Mouse (Mus musculus): Measurements from ENCODE around the gene Reg3d. TPM values are rescaled to one million over a fixed set of nuclear protein-coding genes. Genes with fewer than 3 reads are reported as not detected.

Gene Reg3d
- polyA plus RNA-seq, 1 experiment: not detected

DNA sequence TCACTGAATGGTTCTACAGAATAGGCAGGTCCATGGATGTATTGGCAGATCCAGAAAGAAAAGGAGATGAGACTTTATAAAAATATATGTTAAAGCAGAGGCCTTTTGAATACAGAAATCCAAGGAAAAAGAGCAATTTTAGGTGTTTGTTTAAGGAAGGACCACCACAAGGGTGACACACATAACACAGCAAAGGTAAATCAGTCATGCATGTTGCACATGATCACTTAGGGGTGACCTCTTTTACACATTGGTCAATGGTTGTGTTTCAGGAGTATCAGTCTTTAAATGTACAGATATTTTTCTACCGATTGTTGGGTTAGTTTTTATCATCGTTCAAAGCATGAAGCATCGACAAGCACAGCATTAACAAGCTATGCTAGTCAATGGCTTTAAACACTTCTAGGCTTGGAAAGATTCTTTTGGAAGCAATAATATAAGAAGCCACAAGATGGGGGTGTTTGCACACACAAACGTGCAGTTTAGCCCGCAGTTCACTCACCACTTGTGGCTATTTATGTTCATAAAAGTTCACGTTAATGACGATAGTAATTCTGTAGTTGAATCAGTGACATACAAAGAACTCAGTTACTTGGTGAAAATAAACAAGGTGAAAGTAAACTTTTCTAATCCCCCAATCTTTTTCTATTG, 46.6 kb downstream of the Reg3d start:
- Histone ChIP-seq H3K4me3 (replicated peaks) (no peak overlapping the region), H3K27me3 (ENCODE audit: control insufficient read depth) (no peaks in the 10 kb centered on the region), H3K9me3 (ENCODE audit: control insufficient read depth, low read length) (no peaks in the 10 kb centered on the region), H3K4me1 (ENCODE audit: control insufficient read depth) (no peaks in the 10 kb centered on the region), H3K36me3 (ENCODE audit: control insufficient read depth) (no peaks in the 10 kb centered on the region)
- no peak for TF ChIP-seq TAL1 (IDR thresholded peaks at IDR 0.05; ENCODE audit: low read length)
- no peak for TF ChIP-seq GATA1 (IDR thresholded peaks at IDR 0.05; ENCODE audit: low read length)

DNA sequence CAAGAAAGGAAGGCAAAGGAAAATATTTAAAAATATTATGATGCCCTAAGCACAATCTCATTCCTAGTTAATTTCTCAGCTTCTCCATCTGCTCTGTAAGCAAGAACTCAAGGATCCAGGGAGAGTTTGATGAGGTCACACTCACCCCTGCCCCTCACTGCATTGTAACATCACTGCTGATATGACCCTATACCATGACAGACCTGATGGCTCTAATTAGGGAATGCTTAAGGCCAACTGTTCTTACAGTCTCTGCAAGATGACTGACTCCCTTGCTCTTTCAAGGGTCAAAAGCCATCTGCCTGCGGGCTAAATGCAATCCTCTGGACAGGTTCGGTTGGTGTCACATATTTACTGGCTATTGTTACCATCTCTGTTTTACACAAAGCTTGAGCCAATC, 49.5 kb downstream of the Reg3d start:
- H3K9me3 ChIP-seq (ENCODE audit: control insufficient read depth, low read length): no peaks in the 10 kb centered on the region
- TF ChIP-seq GATA1 (IDR thresholded peaks at IDR 0.05; ENCODE audit: low read length) (no peak), TAL1 (IDR thresholded peaks at IDR 0.05; ENCODE audit: low read length) (no peak)
- H3K36me3 ChIP-seq (ENCODE audit: control insufficient read depth): no peaks in the 10 kb centered on the region
- no peaks in the 10 kb centered on the region for H3K27me3 ChIP-seq (ENCODE audit: control insufficient read depth)
- H3K4me3 ChIP-seq (replicated peaks): no peak overlapping the region
- no peaks in the 10 kb centered on the region for H3K4me1 ChIP-seq (ENCODE audit: control insufficient read depth)

DNA sequence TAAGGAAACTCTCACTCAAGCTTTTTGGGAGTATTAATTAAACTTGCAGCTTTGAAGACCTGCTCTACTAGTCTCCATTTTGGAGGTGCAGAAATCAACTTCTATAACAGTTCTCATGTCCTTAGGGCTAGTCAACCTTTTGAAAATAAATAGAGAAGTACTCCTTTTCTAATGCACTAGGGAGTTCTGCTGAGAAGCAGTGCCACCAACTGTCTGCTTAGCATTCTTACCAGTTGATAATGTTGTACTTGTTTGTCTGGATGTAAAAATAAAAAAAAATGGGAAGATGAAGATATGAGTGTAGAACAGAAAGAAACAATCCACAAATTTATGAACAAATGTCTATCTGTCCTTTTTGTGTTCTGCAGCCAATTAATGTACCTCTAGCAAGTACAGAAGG, 50.9 kb downstream of the Reg3d start:
- no peaks in the 10 kb centered on the region for H3K9me3 ChIP-seq (ENCODE audit: control insufficient read depth, low read length)
- H3K4me3 ChIP-seq (replicated peaks): no peak overlapping the region
- H3K27me3 ChIP-seq (ENCODE audit: control insufficient read depth): no peaks in the 10 kb centered on the region
- TF ChIP-seq GATA1 (IDR thresholded peaks at IDR 0.05; ENCODE audit: low read length) (no peak), TAL1 (IDR thresholded peaks at IDR 0.05; ENCODE audit: low read length) (no peak)
- H3K36me3 ChIP-seq (ENCODE audit: control insufficient read depth): no peaks in the 10 kb centered on the region
- no peaks in the 10 kb centered on the region for H3K4me1 ChIP-seq (ENCODE audit: control insufficient read depth)

Other genes starting within 250 kb of the Reg3d start
- gene Reg3b, start 8.2 kb downstream of the Reg3d start, polyA plus RNA-seq (2012): not detected in 2 replicates
- not detected in 2 replicates for gene Reg3a, start 1.8 kb upstream of the Reg3d start, polyA plus RNA-seq (2012)
- not detected in 2 replicates for gene Reg2, start 16.8 kb upstream of the Reg3d start, polyA plus RNA-seq (2012)
- gene Reg1, start 43.8 kb upstream of the Reg3d start, polyA plus RNA-seq (2012): not detected in 2 replicates
- not detected in 2 replicates for gene Reg3g, start 90.0 kb upstream of the Reg3d start, polyA plus RNA-seq (2012)